Mouse (Mus musculus) olfactory bulb, adult 2 months (tissue): ENCODE data around the gene 2410015M20Rik. TPM values are rescaled to one million over a fixed set of nuclear protein-coding genes. Genes with fewer than 3 reads are reported as not detected.

Experiments used
- H3K27ac ChIP-seq: fragments of 200-500 bp; 2 replicates; pipeline ENCODE4 v1.5.1; 2012; ENCODE audit warnings: low read depth, low read length; ENCODE audit not compliant: insufficient read depth
- H3K4me1 ChIP-seq: fragments of 200-500 bp; 2 replicates; pipeline ENCODE4 v1.6.1; 2012; ENCODE audit warnings: low read length; ENCODE audit not compliant: control insufficient read depth, insufficient read depth
- H3K4me3 ChIP-seq: fragments of 200-500 bp; 2 replicates; pipeline ENCODE4 v1.5.1; 2012; ENCODE audit warnings: mild to moderate bottlenecking, low read depth, low read length, moderate library complexity; ENCODE audit not compliant: insufficient read depth
- CTCF ChIP-seq: fragments of 200-500 bp; IDR thresholded peaks from 2 replicates; pipeline ENCODE4 v1.5.1; 2012; ENCODE audit warnings: low read depth, mild to moderate bottlenecking, low read length, moderate library complexity; ENCODE audit not compliant: insufficient read depth
- POLR2A ChIP-seq: fragments of 200-500 bp; IDR thresholded peaks from 2 replicates; pipeline ENCODE4 v1.6.1; 2012; ENCODE audit warnings: mild to moderate bottlenecking, low read depth, low read length, moderate library complexity; ENCODE audit not compliant: insufficient read depth
- WGBS: fragments of 180-500 bp; shearing (Covaris S2); methylation state at CpG from one replicate; pipeline ENCODE4 v1.1.7; 2018; 5-methylcytosine and 5-hydroxymethylcytosine counted together
- polyA plus RNA-seq: library from polyadenylated mRNA; stranded (reverse); fragments of >200 nt; gene quantifications from 2 replicates; pipeline ENCODE4 v1.2.4, GENCODE M21; 2012; ENCODE audit warnings: low replicate concordance; ENCODE audit not compliant: missing spikeins, insufficient read depth, insufficient read length

2410015M20Rik gene
- polyA plus RNA-seq, 1 experiment = not detected

DNA sequence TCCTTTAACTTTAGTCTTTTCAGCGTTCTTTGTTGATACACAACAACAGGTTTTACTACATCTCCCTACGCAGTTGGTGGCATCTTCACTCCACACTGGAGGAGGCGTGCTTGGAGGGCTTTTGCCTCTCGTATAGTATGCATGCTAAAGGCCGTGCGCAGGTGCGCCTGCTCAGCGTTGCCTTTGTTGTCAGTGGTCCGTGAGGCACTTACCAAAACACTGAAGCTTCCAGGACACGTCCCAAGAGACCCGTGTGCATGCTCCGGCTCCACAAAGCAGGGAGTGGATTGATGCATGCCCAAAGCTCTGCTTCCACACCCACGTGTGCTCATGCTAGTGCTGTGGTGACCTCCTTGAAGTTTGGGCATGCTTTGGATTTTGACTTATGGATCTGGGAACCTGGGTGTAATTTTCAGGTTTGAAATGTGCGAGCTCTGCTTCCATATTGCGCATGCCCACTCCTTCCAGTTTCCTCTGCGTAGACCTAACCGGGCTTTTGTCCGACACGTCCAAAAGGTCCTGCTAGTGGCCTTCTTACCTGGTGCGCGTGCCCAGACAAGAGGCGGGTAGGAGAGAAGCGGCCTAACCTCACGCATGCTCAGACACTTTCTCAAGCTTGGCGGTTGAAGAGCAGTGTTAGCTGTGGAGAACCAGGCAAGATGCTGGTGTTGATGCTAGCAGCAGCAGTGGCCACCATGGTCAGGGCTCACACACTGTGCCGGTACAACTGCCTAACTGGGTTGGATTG is 18.1 kb upstream of the 2410015M20Rik start, which contains the start of gene Catsperd:
Catsperd (plus strand) TSS at position 614 of the 748 bp plus-strand sequence.
- no peak within 1 kb of the TSS for H3K27ac ChIP-seq
- TF ChIP-seq POLR2A = no peak
- TF ChIP-seq CTCF = no peak
- WGBS = 10% methylated on average over 26 of the region's 26 CpGs

DNA sequence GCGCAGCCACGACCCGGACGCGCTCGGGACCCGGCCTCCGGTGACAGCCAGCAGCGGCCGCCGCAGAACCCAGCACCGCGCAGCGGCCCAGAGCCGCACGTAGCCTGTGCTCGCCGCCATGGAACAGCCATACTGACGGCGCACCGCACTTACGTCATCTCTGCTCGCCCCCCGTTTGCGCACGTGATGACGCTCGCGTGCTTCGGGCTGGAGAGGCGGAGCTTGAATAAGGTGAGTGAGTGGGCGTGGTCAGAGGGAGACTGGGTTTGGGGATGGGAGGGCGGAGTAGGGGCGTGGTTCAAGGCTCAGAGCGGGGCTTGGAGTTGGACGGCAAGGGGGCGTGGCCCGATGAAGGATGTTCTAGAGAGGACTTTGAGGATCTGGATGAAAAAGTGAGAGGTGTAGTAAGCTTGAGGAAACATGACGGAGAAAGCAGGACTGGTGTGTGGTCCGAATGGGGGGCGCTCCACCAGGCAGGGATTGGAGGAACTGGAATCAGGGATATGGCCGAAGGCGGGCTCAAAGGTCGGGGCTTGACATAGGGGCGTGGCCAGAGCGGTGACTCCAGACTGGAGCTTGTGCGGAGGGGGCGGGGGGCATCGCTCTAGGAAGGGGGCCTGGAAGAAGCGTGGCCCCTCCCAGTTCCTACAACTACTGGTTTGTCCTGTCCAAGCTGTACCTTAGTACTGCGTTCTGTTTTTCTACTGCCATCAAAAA is 17.3 kb upstream of the 2410015M20Rik start, which contains the start of gene Lonp1:
Lonp1 (minus strand) TSS at position 134 of the 717 bp plus-strand sequence.
- Histone ChIP-seq H3K4me1 (peaks cover 12% of the 10 kb centered on the region), H3K4me3 (peak within 1 kb of the TSS; percentile 77), H3K27ac (no peak within 1 kb of the TSS)
- WGBS = under 1% methylated on average over 51 of the region's 51 CpGs
- TF ChIP-seq POLR2A (peak; percentile 77), CTCF (no peak)

More for the DNA sequence above, 18.1 kb upstream of the 2410015M20Rik start, which contains the start of gene Catsperd:
- peak within 1 kb of the TSS; percentile 77 for H3K4me3 ChIP-seq
- H3K4me1 ChIP-seq = peaks cover 12% of the 10 kb centered on the region

DNA sequence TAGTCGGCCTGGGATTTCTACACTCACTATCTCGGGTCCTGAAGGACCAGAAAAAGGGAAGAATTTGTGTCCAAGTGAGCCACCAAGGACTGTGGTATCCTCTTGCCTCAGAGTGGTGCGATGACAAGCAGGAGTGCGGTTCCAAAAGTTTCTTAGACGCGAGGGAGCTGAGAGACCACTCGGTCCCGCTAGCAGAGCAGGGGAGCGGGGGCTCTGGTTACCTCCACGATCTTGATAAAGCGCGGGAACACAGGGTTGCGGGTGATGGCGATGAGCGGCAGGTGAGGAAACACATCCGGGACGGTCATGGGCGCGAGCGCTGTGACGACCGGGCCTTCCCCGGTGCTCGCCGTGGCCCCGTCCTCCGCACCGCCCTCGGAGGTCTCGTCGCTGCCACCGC is 16.7 kb upstream of the 2410015M20Rik start:
- WGBS = under 1% methylated on average over 32 of the region's 32 CpGs
- peaks cover 12% of the 10 kb centered on the region for H3K4me1 ChIP-seq
- TF ChIP-seq POLR2A (no peak), CTCF (no peak)
- no peak overlapping the region for H3K27ac ChIP-seq
- H3K4me3 ChIP-seq = peak overlapping the region; percentile 77

DNA sequence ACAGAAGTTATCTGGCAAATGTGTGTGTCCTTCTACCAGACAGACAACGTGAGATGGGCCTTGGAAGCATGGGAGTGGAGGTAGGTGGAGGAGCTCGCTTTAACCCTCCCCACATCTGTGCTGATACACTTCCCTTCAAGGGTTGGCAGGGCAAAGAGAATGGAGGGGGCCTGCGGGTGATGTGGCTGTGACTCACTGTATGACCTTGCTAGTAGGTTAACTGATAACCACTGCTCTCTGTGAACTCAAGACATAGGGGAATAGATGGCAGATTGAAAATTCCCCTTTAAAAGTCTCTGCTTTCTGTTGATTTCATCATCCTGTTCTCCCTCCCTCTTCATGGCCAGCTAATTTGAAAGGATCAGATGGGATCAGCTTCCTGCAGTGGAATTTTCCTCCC is 15.9 kb upstream of the 2410015M20Rik start:
- Histone ChIP-seq H3K27ac (no peak overlapping the region), H3K4me3 (no peak overlapping the region), H3K4me1 (peaks cover 12% of the 10 kb centered on the region)
- TF ChIP-seq POLR2A (no peak), CTCF (no peak)
- WGBS = 84% methylated on average over 3 of the region's 3 CpGs

DNA sequence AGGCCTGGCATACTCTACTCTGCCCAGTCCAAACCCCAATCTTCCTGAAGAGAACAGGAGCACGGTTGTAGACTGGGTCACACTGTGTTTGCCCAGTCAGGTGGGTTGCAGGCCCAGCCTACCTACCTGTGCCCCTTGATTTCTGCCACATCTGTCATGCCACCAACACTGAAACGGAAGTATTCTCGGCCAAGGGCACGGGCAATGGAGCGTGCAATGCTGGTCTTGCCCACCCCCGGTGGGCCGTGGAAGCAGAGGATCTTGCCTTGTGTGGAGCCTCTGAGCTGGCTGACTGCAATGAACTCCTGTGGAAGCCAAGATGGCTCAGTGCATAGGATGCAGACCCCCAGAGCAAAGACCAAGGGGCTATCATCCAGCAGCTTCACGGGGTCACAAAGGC is 8.1 kb upstream of the 2410015M20Rik start:
- H3K4me1 ChIP-seq = peaks cover 10% of the 10 kb centered on the region
- H3K27ac ChIP-seq = no peak overlapping the region
- TF ChIP-seq CTCF (no peak), POLR2A (no peak)
- no peak overlapping the region for H3K4me3 ChIP-seq
- WGBS = 86% methylated on average over 8 of the region's 8 CpGs

DNA sequence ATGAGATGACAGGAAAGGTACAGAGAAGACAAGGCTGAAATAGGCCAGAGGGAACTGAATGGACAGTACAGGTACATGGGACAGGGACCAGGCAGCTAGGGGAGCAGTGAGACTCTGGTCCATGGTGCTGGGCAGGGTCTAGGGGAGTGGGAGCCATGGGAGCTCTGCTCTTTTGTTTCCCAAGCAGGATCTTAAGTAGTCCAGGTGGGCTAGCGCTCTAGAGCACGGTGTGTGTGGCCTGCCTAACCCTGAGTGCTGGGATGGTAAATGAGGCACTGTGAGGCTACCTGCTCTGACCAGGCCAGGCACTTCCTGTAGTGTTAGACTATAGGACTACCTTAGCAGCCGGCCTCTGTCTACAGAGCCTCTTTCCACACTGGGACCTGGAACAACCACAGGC is 7.2 kb upstream of the 2410015M20Rik start:
- H3K27ac ChIP-seq = no peak overlapping the region
- TF ChIP-seq POLR2A (no peak), CTCF (no peak)
- H3K4me1 ChIP-seq = peaks cover 17% of the 10 kb centered on the region
- no peak overlapping the region for H3K4me3 ChIP-seq
- WGBS = 81% methylated on average over 3 of the region's 3 CpGs

DNA sequence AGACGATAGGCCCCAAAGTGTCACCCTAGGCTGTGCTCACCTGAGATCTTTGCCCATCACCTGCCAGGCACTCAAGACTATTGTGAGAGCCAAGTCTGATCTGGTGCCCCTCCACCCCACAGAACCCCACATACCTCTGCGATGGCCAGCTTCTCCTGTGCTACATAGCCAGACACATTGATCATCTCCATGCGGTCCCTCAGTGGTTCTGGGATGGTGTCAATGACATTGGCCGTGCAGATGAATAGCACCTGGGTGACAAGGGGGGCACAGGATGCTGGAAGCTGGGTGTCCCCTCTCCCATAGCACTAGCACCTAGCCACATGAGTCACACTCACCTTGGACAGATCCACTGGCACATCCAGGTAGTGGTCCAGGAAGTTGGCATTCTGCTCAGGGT is 6.2 kb upstream of the 2410015M20Rik start:
- no peak for TF ChIP-seq CTCF
- no peak for TF ChIP-seq POLR2A

DNA sequence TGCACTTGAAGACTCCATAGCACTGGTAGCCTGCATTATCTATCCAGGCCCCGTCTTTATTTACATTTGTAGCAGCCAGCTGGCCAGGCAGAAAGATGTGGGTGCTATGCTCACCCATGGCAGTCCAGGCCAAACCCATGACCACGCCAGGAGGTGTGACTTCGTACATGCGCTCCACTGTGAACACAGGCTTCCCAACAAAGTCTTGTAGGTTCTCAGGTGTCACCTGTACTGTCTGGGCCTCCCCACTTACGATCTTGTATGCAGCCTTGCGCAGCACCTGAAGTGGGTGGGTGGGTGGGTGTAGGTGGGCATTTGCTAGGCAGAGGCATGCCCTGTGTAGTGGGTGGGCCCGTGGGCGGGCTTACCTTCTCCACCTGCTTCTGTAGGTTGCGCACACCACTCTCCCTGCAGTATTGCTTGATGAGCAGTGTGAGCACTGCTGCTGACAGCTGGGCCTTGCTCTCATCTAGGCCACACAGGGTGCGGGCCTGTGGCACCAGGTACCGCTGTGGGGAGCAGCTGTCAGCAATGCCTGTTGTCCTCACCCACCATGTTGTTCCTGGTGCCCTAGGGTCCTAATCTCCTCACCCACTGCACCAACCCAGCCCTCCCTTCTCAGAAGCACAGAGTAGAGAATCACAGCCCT is 5.7 kb upstream of the 2410015M20Rik start:
- Histone ChIP-seq H3K27ac (no peak overlapping the region), H3K4me1 (peaks cover 19% of the 10 kb centered on the region), H3K4me3 (no peak overlapping the region)
- 77% methylated on average over 11 of the region's 11 CpGs for WGBS
- TF ChIP-seq CTCF (no peak), POLR2A (no peak)

More for the DNA sequence above, 6.2 kb upstream of the 2410015M20Rik start:
- Histone ChIP-seq H3K4me1 (peaks cover 17% of the 10 kb centered on the region), H3K4me3 (no peak overlapping the region), H3K27ac (no peak overlapping the region)
- WGBS = 84% methylated on average over 4 of the region's 4 CpGs
